Mouse (Mus musculus) stomach, embryonic 14.5 days (tissue): ENCODE measurements at regions not wholly inside any gene's neighbourhood (a gene's known extent, or its start where the extent isn't known, plus 50 kb on each side); places are given as distances from the start of the nearest gene placed in this dataset.

Experiments used
- ATAC-seq: fragments of 200-750 bp; cut with Nextera tagmentation; 2 replicates; pipeline ENCODE4 v1.8.0; 2017; ENCODE audit warnings: low read depth, moderate TSS enrichment; ENCODE audit not compliant: insufficient number of reproducible peaks, insufficient read depth, low FRiP score
- H3K27ac ChIP-seq: fragments of 300-500 bp; sonication (generic); 2 replicates; pipeline ENCODE4 v1.5.1; 2014; ENCODE audit warnings: mild to moderate bottlenecking, low read length, moderate library complexity, mixed read lengths
- H3K27me3 ChIP-seq: fragments of 300-500 bp; sonication (generic); 2 replicates; pipeline ENCODE4 v1.6.1; 2014; ENCODE audit warnings: low read length, control low read depth, mixed read lengths; ENCODE audit not compliant: control insufficient read depth, insufficient read depth
- H3K36me3 ChIP-seq: fragments of 300-500 bp; sonication (generic); 2 replicates; pipeline ENCODE4 v1.6.1; 2014; ENCODE audit warnings: mild to moderate bottlenecking, control low read depth, low read length, moderate library complexity, mixed read lengths; ENCODE audit not compliant: control insufficient read depth, insufficient read depth
- H3K4me1 ChIP-seq: fragments of 300-500 bp; sonication (generic); 2 replicates; pipeline ENCODE4 v1.6.1; 2014; ENCODE audit warnings: low read length, control low read depth, mixed read lengths; ENCODE audit not compliant: control insufficient read depth, insufficient read depth
- H3K4me2 ChIP-seq: fragments of 300-500 bp; sonication (generic); replicated peaks from 2 replicates; pipeline ENCODE4 v1.6.1; 2014; ENCODE audit warnings: low read depth, low read length, control low read depth
- H3K4me3 ChIP-seq: fragments of 300-500 bp; sonication (generic); 2 replicates; pipeline ENCODE4 v1.5.1; 2014; ENCODE audit warnings: low read depth, low read length, control low read depth
- H3K9ac ChIP-seq: fragments of 300-500 bp; sonication (generic); replicated peaks from 2 replicates; pipeline ENCODE4 v1.6.1; 2014; ENCODE audit warnings: low read depth, mild to moderate bottlenecking, control low read depth, low read length, moderate library complexity, mixed read lengths
- H3K9me3 ChIP-seq: fragments of 300-500 bp; sonication (generic); 2 replicates; pipeline ENCODE4 v1.6.1; 2016; ENCODE audit warnings: low read depth, low read length, control low read depth; ENCODE audit not compliant: control insufficient read depth
- WGBS: fragments of 180-500 bp; shearing (Covaris S2); extraction: QIAGEN DNeasy Blood & Tissue Kit; methylation state at CpG from one replicate; pipeline ENCODE4 v1.1.7; 2014; 5-methylcytosine and 5-hydroxymethylcytosine counted together

- H3K9ac ChIP-seq: no peak overlapping the region
- peak; percentile 72; the same call in 1 of the 2 replicates for ATAC-seq
- 77% methylated on average over 1 of the region's 1 CpGs for WGBS
- no peak overlapping the region for H3K4me3 ChIP-seq
- H3K27me3 ChIP-seq: no peaks in the 10 kb centered on the region
- no peaks in the 10 kb centered on the region for H3K36me3 ChIP-seq
- H3K27ac ChIP-seq: no peak overlapping the region
- H3K4me1 ChIP-seq: no peaks in the 10 kb centered on the region
- H3K9me3 ChIP-seq: no peaks in the 10 kb centered on the region
- no peak overlapping the region for H3K4me2 ChIP-seq
Measured at GRCm38 (mm10) chr1:127028872-127029497, 175.8 kb upstream of the Mgat5 start.

- Histone ChIP-seq H3K9me3 (no peaks in the 10 kb centered on the region), H3K4me3 (no peak overlapping the region), H3K27me3 (no peaks in the 10 kb centered on the region), H3K9ac (no peak overlapping the region), H3K36me3 (no peaks in the 10 kb centered on the region), H3K27ac (no peak overlapping the region), H3K4me2 (no peak overlapping the region), H3K4me1 (no peaks in the 10 kb centered on the region)
- 66% methylated on average over 3 of the region's 3 CpGs for WGBS
- ATAC-seq: no peak
Measured at GRCm38 (mm10) chr1:127023100-127023499, 181.7 kb upstream of the Mgat5 start.

- no peak overlapping the region for H3K27ac ChIP-seq
- H3K9ac ChIP-seq: no peak overlapping the region
- H3K36me3 ChIP-seq: no peaks in the 10 kb centered on the region
- H3K27me3 ChIP-seq: no peaks in the 10 kb centered on the region
- 74% methylated on average over 2 of the region's 2 CpGs for WGBS
- no peak for ATAC-seq
- peaks cover 10% of the 10 kb centered on the region; the same call in 1 of the 2 replicates for H3K4me1 ChIP-seq
- H3K4me3 ChIP-seq: no peak overlapping the region
- H3K9me3 ChIP-seq: no peaks in the 10 kb centered on the region
- no peak overlapping the region for H3K4me2 ChIP-seq
Measured at GRCm38 (mm10) chr1:127017698-127018097, 187.1 kb upstream of the Nckap5 start.

- Histone ChIP-seq H3K27me3 (no peaks in the 10 kb centered on the region), H3K36me3 (no peaks in the 10 kb centered on the region), H3K9me3 (no peaks in the 10 kb centered on the region), H3K4me1 (peaks cover 10% of the 10 kb centered on the region; the same call in 1 of the 2 replicates), H3K27ac (no peak overlapping the region), H3K9ac (no peak overlapping the region), H3K4me2 (no peak overlapping the region), H3K4me3 (no peak overlapping the region)
- WGBS: 59% methylated on average over 4 of the region's 4 CpGs
- no peak for ATAC-seq
Measured at GRCm38 (mm10) chr1:127015894-127016245, 185.3 kb upstream of the Nckap5 start.

- no peak overlapping the region for H3K9ac ChIP-seq
- H3K4me3 ChIP-seq: no peak overlapping the region
- H3K27me3 ChIP-seq: no peaks in the 10 kb centered on the region
- no peaks in the 10 kb centered on the region for H3K36me3 ChIP-seq
- H3K27ac ChIP-seq: no peak overlapping the region
- WGBS: 31% methylated on average over 8 of the region's 8 CpGs
- ATAC-seq: no peak
- peaks cover 10% of the 10 kb centered on the region; the same call in 1 of the 2 replicates for H3K4me1 ChIP-seq
- no peak overlapping the region for H3K4me2 ChIP-seq
- no peaks in the 10 kb centered on the region for H3K9me3 ChIP-seq
Measured at GRCm38 (mm10) chr1:127015042-127015893, 184.7 kb upstream of the Nckap5 start.

- WGBS: 64% methylated on average over 6 of the region's 6 CpGs
- Histone ChIP-seq H3K27ac (no peak overlapping the region), H3K27me3 (no peaks in the 10 kb centered on the region), H3K4me2 (no peak overlapping the region), H3K9ac (no peak overlapping the region), H3K9me3 (no peaks in the 10 kb centered on the region), H3K4me1 (peaks cover 10% of the 10 kb centered on the region; the same call in 1 of the 2 replicates), H3K36me3 (no peaks in the 10 kb centered on the region), H3K4me3 (no peak overlapping the region)
- no peak for ATAC-seq
Measured at GRCm38 (mm10) chr1:127011901-127012300, 181.3 kb upstream of the Nckap5 start.

GRCm38 (mm10) chr1:127009699-127010098 lies 179.1 kb upstream of the Nckap5 start:
- H3K4me1 ChIP-seq: 0 out of 2 replicates have a peak, but pooled peaks cover 5% of the 10 kb centered on the region
- H3K27me3 ChIP-seq: no peaks in the 10 kb centered on the region
- H3K4me2 ChIP-seq: no peak overlapping the region
- no peaks in the 10 kb centered on the region for H3K9me3 ChIP-seq
- H3K4me3 ChIP-seq: no peak overlapping the region
- 78% methylated on average over 4 of the region's 4 CpGs for WGBS
- ATAC-seq: no peak
- H3K27ac ChIP-seq: no peak overlapping the region
- no peaks in the 10 kb centered on the region for H3K36me3 ChIP-seq
- H3K9ac ChIP-seq: no peak overlapping the region

GRCm38 (mm10) chr1:127001700-127002099 lies 171.1 kb upstream of the Nckap5 start:
- WGBS: 66% methylated on average over 7 of the region's 7 CpGs
- ATAC-seq: no peak
- H3K4me3 ChIP-seq: no peak overlapping the region
- H3K4me1 ChIP-seq: no peaks in the 10 kb centered on the region
- H3K9me3 ChIP-seq: no peaks in the 10 kb centered on the region
- no peaks in the 10 kb centered on the region for H3K36me3 ChIP-seq
- H3K27ac ChIP-seq: no peak overlapping the region; the same call in 1 of the 2 replicates
- H3K4me2 ChIP-seq: no peak overlapping the region
- H3K9ac ChIP-seq: no peak overlapping the region
- H3K27me3 ChIP-seq: no peaks in the 10 kb centered on the region
